Mouse (Mus musculus): ENCODE measurements at regions not wholly inside any gene's neighbourhood (a gene's known extent, or its start where the extent isn't known, plus 50 kb on each side); places are given as distances from the start of the nearest gene placed in this dataset.
A peak's percentile ranks its signal among the peaks of the same experiment; 100 is the strongest.

DNA sequence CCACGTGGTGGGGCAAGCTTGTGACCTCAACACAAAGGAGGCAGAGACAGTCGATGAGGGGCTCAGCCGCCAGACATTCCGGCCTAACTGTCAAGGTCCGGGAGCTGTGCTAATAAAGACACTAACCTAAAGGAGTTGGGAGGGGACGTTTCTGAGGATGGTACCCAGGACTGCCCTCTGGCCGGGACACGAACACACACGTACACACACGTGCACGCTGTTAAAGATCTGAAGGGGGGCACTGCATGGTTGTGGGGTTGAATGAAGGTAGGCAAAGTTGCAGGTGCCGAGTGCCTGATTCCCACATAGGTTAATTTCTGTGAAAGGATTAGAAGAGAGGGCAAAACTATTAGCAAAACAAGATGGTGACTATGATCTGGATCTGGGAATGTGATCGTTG is 65.4 kb upstream of the Mitf start:
- Histone ChIP-seq H3K27ac (ENCODE audit: insufficient read depth, low read depth, low read length) (no peak overlapping the region), H3K27me3 (replicated peaks; ENCODE audit: control insufficient read depth, insufficient read depth, low read length) (no peaks in the 10 kb centered on the region), H3K4me3 (ENCODE audit: insufficient read depth, low read depth, low read length) (no peak overlapping the region), H3K4me1 (ENCODE audit: control insufficient read depth, insufficient read depth, low read length) (no peaks in the 10 kb centered on the region), H3K36me3 (ENCODE audit: control insufficient read depth, insufficient read depth, low read length) (no peaks in the 10 kb centered on the region)
- TF ChIP-seq CTCF (conservative IDR thresholded peaks at IDR 0.05; ENCODE audit: insufficient read depth, insufficient read length, low read depth, low read length) (no peak), POLR2A (IDR thresholded peaks at IDR 0.05; ENCODE audit: low read depth, low read length) (no peak)
- 72% methylated on average over 13 of the region's 13 CpGs for WGBS
- no peak for DNase-seq

DNA sequence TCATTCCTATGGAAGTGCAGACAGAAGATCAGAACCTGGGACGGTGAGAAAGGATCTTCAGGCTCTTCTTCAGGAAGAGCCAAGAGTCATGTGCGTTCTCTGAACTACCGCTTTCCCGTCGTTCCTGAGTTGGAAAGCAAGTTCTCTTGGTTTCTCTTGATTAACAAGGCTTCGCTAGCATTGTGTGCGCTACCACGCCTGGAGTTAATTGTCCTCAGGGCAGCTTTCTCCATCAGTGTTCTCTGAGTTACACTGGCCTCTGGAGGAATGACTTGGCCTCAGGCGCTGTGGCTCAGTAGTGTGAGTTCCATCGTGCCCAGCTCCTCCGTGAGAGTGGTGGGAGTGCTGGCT is 66.0 kb upstream of the Mitf start:
- no peak for DNase-seq
- WGBS: 69% methylated on average over 11 of the region's 11 CpGs

DNA sequence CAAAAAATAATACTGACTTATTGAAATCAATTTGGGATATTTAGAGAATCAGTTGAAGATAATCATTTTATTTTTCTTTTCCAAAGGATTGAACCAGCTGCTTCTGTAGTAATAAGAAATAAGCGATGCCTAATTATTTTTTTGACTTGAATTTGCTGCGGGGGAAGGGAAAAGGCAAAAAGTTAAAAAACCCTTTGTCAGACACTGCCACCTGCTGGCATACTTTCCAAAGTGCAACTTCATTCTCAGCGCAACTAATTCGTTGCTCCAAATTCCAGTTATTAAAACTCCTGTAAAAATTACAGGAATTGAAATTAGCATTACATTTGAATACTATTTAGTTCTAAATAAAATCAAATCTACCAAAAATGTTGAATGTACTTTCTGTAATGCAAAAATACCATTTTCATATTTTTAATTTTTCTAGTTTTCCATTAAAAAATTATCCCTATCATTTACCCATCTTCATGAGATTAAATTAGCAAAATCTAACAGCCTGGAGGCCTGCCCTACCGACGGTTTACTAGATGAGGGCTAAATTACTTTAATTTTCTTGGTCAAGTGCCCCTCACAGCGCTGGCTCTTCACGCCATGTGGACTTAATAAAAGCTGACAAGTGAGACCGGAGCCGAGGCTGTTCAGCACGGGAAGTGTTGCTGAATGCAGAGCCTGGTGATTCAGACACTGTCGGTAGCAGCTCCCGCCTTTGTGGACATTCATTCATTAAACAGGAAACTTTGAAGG is 66.6 kb upstream of the Mitf start:
- no peaks in the 10 kb centered on the region for H3K4me1 ChIP-seq (ENCODE audit: control insufficient read depth, insufficient read depth, low read length)
- 18% methylated on average over 13 of the region's 13 CpGs for WGBS
- H3K27me3 ChIP-seq (replicated peaks; ENCODE audit: control insufficient read depth, insufficient read depth, low read length): no peaks in the 10 kb centered on the region
- no peaks in the 10 kb centered on the region for H3K36me3 ChIP-seq (ENCODE audit: control insufficient read depth, insufficient read depth, low read length)
- H3K4me3 ChIP-seq (ENCODE audit: insufficient read depth, low read depth, low read length): no peak overlapping the region
- TF ChIP-seq CTCF (conservative IDR thresholded peaks at IDR 0.05; ENCODE audit: insufficient read depth, insufficient read length, low read depth, low read length): peak; percentile 28; the same call in 1 of the 2 replicates
- no peak for TF ChIP-seq POLR2A (IDR thresholded peaks at IDR 0.05; ENCODE audit: low read depth, low read length)
- DNase-seq: peak; percentile 36
- no peak overlapping the region for H3K27ac ChIP-seq (ENCODE audit: insufficient read depth, low read depth, low read length)

More for the DNA sequence above, 66.0 kb upstream of the Mitf start:
- Histone ChIP-seq H3K27ac (ENCODE audit: insufficient read depth, low read depth, low read length) (no peak overlapping the region), H3K4me3 (ENCODE audit: insufficient read depth, low read depth, low read length) (no peak overlapping the region), H3K27me3 (replicated peaks; ENCODE audit: control insufficient read depth, insufficient read depth, low read length) (no peaks in the 10 kb centered on the region), H3K36me3 (ENCODE audit: control insufficient read depth, insufficient read depth, low read length) (no peaks in the 10 kb centered on the region), H3K4me1 (ENCODE audit: control insufficient read depth, insufficient read depth, low read length) (no peaks in the 10 kb centered on the region)
- no peak for TF ChIP-seq POLR2A (IDR thresholded peaks at IDR 0.05; ENCODE audit: low read depth, low read length)
- no peak for TF ChIP-seq CTCF (conservative IDR thresholded peaks at IDR 0.05; ENCODE audit: insufficient read depth, insufficient read length, low read depth, low read length)

DNA sequence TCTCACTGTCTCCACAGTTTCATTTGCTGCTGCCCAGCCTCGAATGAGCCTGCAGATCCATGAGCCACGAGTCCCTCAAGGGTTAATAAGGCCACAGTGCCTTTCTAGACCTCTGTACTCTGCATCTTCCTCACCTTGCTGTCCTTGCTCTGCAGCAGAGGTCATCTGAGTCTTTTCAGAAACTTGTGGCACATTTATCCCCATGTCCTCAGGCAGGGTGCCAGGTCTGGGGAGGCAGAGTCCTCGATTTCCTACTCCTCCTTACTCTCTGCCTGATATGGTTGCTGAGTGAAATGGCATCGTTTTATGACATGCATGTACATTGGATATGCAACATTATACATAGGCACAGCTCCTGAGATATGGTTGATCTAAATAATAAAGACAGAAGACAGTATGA is 68.0 kb upstream of the Mitf start:
- no peaks in the 10 kb centered on the region for H3K27me3 ChIP-seq (replicated peaks; ENCODE audit: control insufficient read depth, insufficient read depth, low read length)
- WGBS: 57% methylated on average over 4 of the region's 4 CpGs
- H3K36me3 ChIP-seq (ENCODE audit: control insufficient read depth, insufficient read depth, low read length): no peaks in the 10 kb centered on the region
- TF ChIP-seq POLR2A (IDR thresholded peaks at IDR 0.05; ENCODE audit: low read depth, low read length) (no peak), CTCF (conservative IDR thresholded peaks at IDR 0.05; ENCODE audit: insufficient read depth, insufficient read length, low read depth, low read length) (no peak)
- no peak overlapping the region for H3K4me3 ChIP-seq (ENCODE audit: insufficient read depth, low read depth, low read length)
- no peaks in the 10 kb centered on the region for H3K4me1 ChIP-seq (ENCODE audit: control insufficient read depth, insufficient read depth, low read length)
- DNase-seq: no peak
- H3K27ac ChIP-seq (ENCODE audit: insufficient read depth, low read depth, low read length): no peak overlapping the region

DNA sequence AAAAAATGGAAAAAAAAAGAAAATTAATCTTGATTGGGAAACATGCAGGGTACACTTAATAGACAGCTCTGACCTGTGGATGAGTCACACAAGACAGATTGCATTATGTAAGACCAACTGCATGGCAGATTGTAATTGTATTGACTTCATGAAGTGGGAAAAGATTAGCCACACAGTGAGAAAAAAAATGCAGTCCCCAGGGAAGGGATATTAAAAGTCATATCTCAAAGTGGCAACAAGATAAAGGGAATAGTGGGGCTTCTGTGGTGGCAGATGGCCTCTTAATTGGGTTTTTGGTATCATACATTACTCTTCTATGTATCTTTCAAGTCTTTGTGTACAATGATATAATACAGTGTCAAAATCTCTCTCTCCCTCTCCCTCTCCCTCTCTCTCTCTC is 76.0 kb upstream of the Mitf start:
- H3K36me3 ChIP-seq (ENCODE audit: control insufficient read depth, insufficient read depth, low read length): no peaks in the 10 kb centered on the region
- no peak for DNase-seq
- TF ChIP-seq CTCF (conservative IDR thresholded peaks at IDR 0.05; ENCODE audit: insufficient read depth, insufficient read length, low read depth, low read length) (no peak), POLR2A (IDR thresholded peaks at IDR 0.05; ENCODE audit: low read depth, low read length) (no peak)
- H3K27ac ChIP-seq (ENCODE audit: insufficient read depth, low read depth, low read length): no peak overlapping the region
- no peak overlapping the region for H3K4me3 ChIP-seq (ENCODE audit: insufficient read depth, low read depth, low read length)
- H3K4me1 ChIP-seq (ENCODE audit: control insufficient read depth, insufficient read depth, low read length): no peaks in the 10 kb centered on the region
- no peaks in the 10 kb centered on the region for H3K27me3 ChIP-seq (replicated peaks; ENCODE audit: control insufficient read depth, insufficient read depth, low read length)

DNA sequence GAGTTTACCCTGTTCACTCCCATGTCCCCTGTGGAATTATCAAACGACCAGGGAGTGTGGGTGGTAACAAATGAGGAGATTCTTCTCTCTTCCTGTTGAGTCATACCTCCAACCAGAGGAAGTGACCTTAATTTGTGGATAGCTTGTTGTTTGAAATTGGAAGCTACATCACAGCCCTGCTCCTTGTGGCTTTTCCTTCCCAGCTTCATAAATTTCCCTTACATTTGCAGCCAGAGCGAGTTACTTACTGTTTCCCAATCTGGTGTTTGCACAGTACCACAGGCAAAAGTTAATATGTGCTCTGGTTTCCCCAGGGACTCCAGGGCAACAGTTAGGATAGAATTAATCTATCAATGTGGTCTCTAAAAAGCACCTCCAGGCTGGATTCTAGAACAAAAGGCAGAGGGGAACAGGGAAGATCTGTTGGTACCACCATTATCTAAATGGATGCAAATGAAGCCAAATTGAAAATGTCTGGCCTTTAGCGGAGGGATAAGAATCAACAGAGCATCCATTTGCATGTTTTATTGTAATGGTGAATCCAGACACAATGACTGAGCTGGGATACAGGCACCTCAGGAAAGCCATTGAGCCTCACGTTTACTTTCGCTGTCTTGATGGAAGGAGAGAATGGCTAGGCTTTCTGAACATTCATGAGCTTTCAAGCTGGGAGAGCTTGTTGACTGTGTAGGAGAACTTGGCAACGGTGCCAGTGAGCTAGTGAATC is 88.5 kb upstream of the Mitf start:
- Histone ChIP-seq H3K36me3 (ENCODE audit: control insufficient read depth, insufficient read depth, low read length) (no peaks in the 10 kb centered on the region), H3K4me3 (ENCODE audit: insufficient read depth, low read depth, low read length) (no peak overlapping the region), H3K27ac (ENCODE audit: insufficient read depth, low read depth, low read length) (no peak overlapping the region), H3K27me3 (replicated peaks; ENCODE audit: control insufficient read depth, insufficient read depth, low read length) (no peaks in the 10 kb centered on the region), H3K4me1 (ENCODE audit: control insufficient read depth, insufficient read depth, low read length) (no peaks in the 10 kb centered on the region)
- no peak for TF ChIP-seq CTCF (conservative IDR thresholded peaks at IDR 0.05; ENCODE audit: insufficient read depth, insufficient read length, low read depth, low read length)
- no peak for TF ChIP-seq POLR2A (IDR thresholded peaks at IDR 0.05; ENCODE audit: low read depth, low read length)
- DNase-seq: no peak
- 50% methylated on average over 6 of the region's 6 CpGs for WGBS

DNA sequence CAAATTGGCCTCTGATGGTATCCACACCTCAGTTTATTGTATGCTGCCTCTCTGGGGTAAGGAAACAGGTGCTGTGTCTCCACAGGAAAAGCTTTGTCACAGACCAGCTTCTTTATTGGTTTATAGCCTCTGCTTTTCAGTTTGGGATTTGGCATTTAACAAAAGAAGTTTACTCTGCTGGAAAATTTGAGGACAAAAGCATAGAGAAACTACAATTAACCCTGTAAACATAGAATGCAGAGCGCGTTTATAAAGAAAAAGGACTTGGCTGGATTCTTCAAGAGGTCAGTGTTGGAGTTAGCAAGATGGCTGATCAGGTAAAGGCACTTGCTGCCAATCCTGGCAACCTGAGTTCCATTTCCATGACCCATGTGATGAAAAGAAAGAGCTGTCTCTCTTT is 90.1 kb upstream of the Frmd4b start:
- no peak overlapping the region for H3K4me3 ChIP-seq (ENCODE audit: insufficient read depth, low read depth, low read length)
- no peak overlapping the region for H3K27ac ChIP-seq (ENCODE audit: insufficient read depth, low read depth, low read length)
- H3K27me3 ChIP-seq (replicated peaks; ENCODE audit: control insufficient read depth, insufficient read depth, low read length): 0 out of 2 replicates have a peak, but pooled peaks cover 2% of the 10 kb centered on the region
- no peak for TF ChIP-seq CTCF (conservative IDR thresholded peaks at IDR 0.05; ENCODE audit: insufficient read depth, insufficient read length, low read depth, low read length)
- no peak for TF ChIP-seq POLR2A (IDR thresholded peaks at IDR 0.05; ENCODE audit: low read depth, low read length)
- no peak for DNase-seq
- WGBS: 76% methylated on average over 2 of the region's 2 CpGs
- no peaks in the 10 kb centered on the region for H3K4me1 ChIP-seq (ENCODE audit: control insufficient read depth, insufficient read depth, low read length)
- H3K36me3 ChIP-seq (ENCODE audit: control insufficient read depth, insufficient read depth, low read length): no peaks in the 10 kb centered on the region

Measured in kidney, adult 2 months (tissue).